Mouse (Mus musculus): ENCODE data around the gene Nav2.

DNA sequence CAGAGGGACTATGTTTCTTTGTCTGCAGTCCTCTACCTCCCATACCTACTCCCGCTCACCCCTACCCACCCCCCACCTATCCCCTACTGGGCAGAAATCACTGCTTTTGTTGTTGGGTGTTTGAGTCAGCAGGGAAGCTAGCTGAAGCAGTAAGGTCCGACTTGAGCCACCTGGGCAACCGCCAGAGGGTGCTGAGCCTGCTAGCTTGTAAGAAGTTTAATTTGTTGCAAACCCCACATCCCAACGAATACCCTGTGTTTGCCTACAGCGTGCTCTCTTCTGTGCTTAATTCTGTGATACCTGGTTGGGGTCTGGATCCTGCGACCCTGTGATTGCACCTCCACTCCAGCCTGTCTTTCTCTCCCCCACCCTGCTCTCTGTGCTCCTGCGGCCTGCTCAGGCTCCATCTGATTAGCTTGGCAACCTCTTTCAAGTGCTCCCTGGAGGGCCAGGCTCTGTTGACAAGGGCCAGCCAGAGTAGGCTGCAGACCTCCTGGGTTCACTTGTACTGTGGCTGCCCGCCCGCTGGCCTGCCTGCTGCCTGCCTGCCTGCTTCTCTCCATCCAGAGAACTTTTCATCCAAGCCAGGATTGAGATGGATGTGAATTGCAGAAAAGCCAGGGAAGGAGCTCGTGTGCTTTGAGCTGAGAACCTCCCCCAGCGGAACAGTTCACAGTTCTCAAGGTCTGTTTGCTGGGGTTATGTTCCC lies 575.7 kb downstream of the Nav2 start:
- no peak for TF ChIP-seq MYOD1 (IDR thresholded peaks at IDR 0.05; ENCODE audit: control insufficient read depth in 1 of 3, insufficient read length in 2 of 3, low read depth in 2 of 3)
- no peak for TF ChIP-seq POLR2AphosphoS2 (IDR thresholded peaks at IDR 0.05; ENCODE audit: insufficient read length, low read depth)
- TF ChIP-seq POLR2A (IDR thresholded peaks at IDR 0.05; ENCODE audit: insufficient read length, low read depth), result no peak
- TF ChIP-seq MAX (IDR thresholded peaks at IDR 0.05; ENCODE audit: low read depth), result no peak
- no peak for TF ChIP-seq TCF12 (IDR thresholded peaks at IDR 0.05; ENCODE audit: insufficient read depth, poor library complexity, severe bottlenecking)
- TF ChIP-seq CEBPB (IDR thresholded peaks at IDR 0.05; ENCODE audit: insufficient read depth, poor library complexity, severe bottlenecking), result no peak
- no peak for TF ChIP-seq MYOG (IDR thresholded peaks at IDR 0.05; ENCODE audit: control insufficient read depth in 1 of 3, insufficient read depth in 1 of 3, insufficient read length in 2 of 3, low read depth in 2 of 3)
- TF ChIP-seq SRF (IDR thresholded peaks at IDR 0.05; ENCODE audit: control insufficient read depth, insufficient read length, low read depth), result no peak
